Mouse (Mus musculus): ENCODE measurements at regions not wholly inside any gene's neighbourhood (a gene's known extent, or its start where the extent isn't known, plus 50 kb on each side); places are given as distances from the start of the nearest gene placed in this dataset.

DNA sequence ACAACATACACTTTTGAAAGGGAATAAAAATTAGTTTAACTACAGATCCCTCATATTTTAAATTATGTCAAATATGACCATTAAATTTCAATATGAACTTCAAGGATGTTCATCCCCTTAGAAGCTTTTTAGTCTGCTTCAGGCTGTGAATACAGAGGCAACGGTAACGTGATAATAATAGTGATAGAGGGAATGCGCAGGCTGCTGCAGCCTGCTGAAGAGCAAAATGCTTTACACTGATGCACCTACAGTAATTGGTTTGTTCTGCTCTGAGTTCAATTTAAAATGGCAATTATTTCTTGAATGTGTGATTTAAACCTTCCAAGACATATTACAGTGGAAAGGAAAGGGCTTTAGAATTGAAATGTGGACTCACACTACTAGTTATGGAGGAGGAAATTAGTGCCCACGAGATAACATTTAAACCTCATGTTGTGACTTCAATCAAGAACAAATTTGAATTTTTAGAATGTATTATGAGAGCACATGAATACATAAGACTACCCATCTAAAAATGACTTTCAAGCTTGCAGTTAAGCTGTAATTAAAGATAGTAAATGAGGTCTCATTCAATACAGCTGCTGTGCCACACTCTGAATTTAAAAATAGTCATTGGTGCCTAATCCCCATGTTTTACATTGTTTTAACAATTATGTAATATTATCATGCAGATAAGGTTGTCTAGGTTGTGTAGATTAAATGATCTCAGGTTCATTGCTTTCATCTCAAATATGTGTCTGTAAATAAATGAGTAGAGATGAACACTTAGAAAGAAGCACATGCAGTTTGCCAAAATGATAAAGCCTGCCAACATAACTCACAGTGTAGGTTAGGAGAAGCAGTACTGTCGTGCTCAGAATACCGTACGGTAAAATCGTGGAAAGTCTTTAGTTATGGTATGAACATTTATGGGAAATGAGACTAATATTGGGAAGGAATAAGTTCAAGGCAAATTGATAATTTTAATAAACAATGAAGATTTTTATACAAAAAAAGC, 910.8 kb downstream of the Grik2 start:
- H3K9ac ChIP-seq (replicated peaks) = no peak overlapping the region
- no peak overlapping the region for H3K27ac ChIP-seq (replicated peaks)
- no peaks in the 10 kb centered on the region for H3K9me3 ChIP-seq
- H3K4me2 ChIP-seq (replicated peaks) = no peak overlapping the region
- no peaks in the 10 kb centered on the region for H3K4me1 ChIP-seq
- H3K4me3 ChIP-seq = no peak overlapping the region
- 60% methylated on average over 8 of the region's 8 CpGs for WGBS
- H3K36me3 ChIP-seq = no peaks in the 10 kb centered on the region
- H3K27me3 ChIP-seq = no peaks in the 10 kb centered on the region
- ATAC-seq (replicated peaks) = peak; percentile 63; the same call in 1 of the 2 replicates

DNA sequence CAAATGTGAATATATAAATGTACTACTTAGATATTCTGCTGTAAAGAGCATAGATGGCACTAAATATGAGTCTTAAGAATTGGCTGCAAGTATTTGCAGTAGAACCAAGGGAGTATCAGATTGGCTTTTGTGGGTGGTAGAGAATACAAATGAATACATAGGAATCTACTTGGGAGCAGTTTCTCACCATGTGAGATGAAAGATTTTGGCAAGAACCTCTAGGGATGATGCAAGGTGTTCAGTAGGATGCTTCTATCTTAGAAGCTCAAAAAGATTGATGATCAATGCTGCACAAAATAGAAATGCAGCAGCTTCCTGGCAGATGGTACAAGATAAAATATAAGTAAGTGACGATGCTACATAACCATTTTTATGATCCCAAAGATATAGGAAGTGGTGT, 915.6 kb downstream of the Grik2 start:
- Histone ChIP-seq H3K9me3 (no peaks in the 10 kb centered on the region), H3K27me3 (no peaks in the 10 kb centered on the region), H3K4me2 (replicated peaks) (no peak overlapping the region), H3K4me3 (no peak overlapping the region), H3K36me3 (no peaks in the 10 kb centered on the region), H3K9ac (replicated peaks) (no peak overlapping the region), H3K4me1 (no peaks in the 10 kb centered on the region), H3K27ac (replicated peaks) (no peak overlapping the region)
- ATAC-seq (replicated peaks) = no peak
- WGBS = 88% methylated on average over 1 of the region's 1 CpGs
